Mouse (Mus musculus) CH12.LX (cell line): ENCODE data around the gene Pou3f1.

Source experiments
- CTCF ChIP-seq, 2 experiments: IDR thresholded peaks in 1 of 2; conservative IDR thresholded peaks in 1 of 2; 2 replicates each; pipeline ENCODE4 v1.5.1; 2011 to 2012; ENCODE audit warnings: low read depth in 2 of 2, low read length in 2 of 2, improper control_type of control experiment in 1 of 2, inconsistent platforms in 1 of 2, mild to moderate bottlenecking in 1 of 2, moderate library complexity in 1 of 2
- MAFK ChIP-seq: IDR thresholded peaks from 2 replicates; pipeline ENCODE4 v1.6.1; 2011; ENCODE audit warnings: low read length, improper control_type of control experiment; ENCODE audit not compliant: insufficient replicate concordance
- ZKSCAN1 ChIP-seq: IDR thresholded peaks from 2 replicates; pipeline ENCODE4 v1.6.1; 2012; ENCODE audit warnings: low read depth, inconsistent platforms, low read length, improper control_type of control experiment, borderline replicate concordance

DNA sequence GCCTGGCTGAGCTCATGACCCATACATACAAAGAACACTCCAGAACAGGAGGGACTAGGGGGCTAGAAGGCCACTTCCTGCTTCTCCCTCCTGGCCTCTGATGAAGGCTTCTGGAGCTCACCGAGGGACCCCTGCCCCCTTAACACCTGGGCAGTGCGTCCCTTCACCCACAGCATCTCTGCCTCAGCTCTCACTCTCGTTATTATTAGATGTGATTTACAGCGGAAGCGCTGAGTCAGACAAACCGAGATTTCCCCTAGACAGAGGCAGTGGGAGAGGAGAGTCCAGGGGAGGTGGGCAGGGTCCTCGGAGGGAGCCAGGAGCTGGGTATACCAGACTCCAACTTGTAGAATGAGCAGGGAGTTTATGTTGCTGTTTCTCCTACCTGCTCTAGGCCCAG is 15.0 kb downstream of the Pou3f1 start:
- TF ChIP-seq ZKSCAN1 = no peak
- TF ChIP-seq MAFK = peak; percentile 82
- TF ChIP-seq CTCF (conservative IDR thresholded peaks at IDR 0.05 in 1 of 2, IDR thresholded peaks at IDR 0.05 in 1 of 2; ENCODE audit: low read depth in 2 of 2, low read length in 2 of 2) = no peak
